Mouse (Mus musculus): ENCODE measurements around the gene Ranbp3.

DNA sequence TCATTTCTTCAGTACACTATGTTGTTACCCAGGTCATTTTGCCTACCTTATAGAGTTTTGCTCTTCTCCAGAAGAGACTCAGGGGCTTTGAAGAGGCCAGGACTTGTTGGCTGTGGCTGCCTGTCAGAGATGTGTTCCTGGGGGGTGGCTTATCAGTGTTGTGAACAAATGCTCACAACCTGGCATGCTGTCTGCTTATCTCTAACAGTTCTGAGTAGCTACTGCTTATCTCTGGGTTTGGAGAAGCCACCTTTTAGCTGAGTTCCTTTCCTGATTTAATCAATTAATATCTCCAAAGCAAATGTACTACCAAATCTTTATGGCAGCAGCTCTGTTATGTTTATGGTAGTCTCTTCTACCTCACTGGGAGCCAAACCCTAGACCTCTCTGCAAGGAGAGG is 15.0 kb downstream of the Ranbp3 start:
- TF ChIP-seq CTCF (IDR thresholded peaks at IDR 0.05; ENCODE audit: low read depth, low read length) (no peak), GATA1 (IDR thresholded peaks at IDR 0.05; ENCODE audit: borderline replicate concordance, low read length) (no peak)

Measured in G1E (cell line).